Mouse (Mus musculus): Measurements from ENCODE around the gene Mrpl51.

Mrpl51 gene

DNA sequence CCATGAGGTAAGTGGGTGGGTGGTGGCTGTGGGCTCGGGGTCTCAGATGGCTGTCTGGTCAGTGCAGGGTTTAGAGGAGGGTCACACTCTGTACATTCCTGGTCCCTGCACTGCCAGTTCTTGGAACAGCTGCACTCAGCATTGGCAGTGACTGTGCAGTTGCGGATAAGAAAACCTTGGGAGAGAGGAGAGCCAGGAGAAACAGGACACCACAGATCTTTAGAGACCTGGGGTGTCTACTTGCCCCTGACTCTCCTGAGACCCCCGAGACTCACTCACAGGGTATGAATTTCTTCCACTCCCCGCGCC, 42.9 kb downstream of the Mrpl51 start:
- DNase-seq (ENCODE audit: low spot score) = no peak

DNA sequence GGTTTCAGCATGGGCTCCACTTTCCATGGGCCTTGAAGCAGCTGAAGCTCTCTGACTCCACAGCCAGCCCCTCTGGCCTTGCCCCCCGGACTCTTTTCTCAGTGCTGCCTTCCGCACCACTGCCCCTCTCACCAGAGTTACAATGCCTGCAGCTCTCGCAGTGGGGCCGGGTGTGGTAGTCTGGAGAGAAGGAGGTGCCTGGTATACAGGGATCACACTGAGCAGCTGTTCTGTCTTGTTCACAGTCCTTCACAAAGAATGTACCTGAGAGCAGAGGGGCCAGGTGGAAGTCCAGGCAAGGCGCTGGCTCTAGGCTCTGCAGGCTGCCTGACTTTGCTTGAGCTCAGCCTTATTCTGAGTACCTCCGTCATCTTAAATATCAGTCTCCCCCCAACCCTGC, 44.7 kb downstream of the Mrpl51 start:
- DNase-seq (ENCODE audit: low spot score) = no peak

DNA sequence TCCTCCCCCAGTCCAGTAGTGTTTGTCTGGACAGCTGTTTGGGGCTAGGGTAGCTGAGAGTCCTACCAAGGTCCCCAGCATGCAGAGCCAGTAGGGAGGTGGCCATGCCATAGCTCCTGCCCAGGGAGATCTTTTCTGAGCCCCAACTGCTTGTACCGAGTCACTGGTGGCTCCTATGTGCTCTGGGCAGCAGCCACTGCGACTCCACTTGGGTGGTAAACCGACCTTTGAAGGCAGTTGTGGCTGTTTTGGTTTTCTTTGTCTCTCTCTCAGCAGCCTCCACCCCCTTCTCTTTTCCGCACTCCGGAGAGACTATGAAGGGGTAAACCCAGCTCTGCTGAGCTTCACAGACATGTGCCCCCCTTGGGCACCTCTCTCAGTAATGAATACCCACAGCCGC, 45.2 kb downstream of the Mrpl51 start, which contains the start of gene Cd27:
Gene Cd27, minus strand, starts transcription at position 229 of the 400 bp plus-strand sequence.
- no peak for DNase-seq (ENCODE audit: low spot score)

DNA sequence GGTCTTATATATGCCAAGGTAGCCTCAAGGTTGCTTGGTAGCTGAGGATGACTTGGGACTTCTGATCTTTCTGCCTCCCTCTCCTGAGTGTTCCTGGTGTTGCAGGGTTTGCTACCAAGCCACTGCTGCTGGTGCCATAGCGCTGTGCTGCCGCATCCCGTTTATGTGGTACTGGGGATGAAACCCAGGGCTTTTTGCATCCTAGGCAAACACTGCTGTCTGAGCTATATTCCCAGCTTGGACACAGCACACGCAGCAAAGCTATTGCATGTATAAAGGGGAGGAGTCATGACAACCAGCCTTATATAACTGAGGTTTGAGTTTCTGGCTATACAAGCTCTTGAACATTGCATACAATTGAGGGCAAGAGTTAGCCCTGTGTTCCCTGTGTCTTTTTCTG, 45.8 kb downstream of the Mrpl51 start:
- DNase-seq (ENCODE audit: low spot score) = no peak

DNA sequence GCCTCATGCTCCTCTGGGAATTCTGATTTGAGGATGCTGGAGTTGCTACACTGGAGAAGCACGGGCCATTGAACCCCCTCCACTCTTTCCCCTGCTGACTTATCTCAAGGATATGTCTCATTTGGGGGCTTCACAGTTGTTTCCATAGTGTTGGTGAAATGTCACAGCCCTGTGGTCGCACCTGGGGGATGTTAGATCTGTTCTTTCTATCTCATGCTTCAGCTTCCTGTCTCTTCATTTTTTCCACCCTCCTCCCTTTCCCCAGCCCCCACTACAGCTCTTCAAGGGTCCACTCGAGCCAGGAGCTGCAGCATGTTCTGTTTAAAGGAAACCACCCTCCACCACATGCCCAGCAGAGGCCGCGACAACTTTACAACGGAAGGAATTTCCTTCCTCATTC, 46.8 kb downstream of the Mrpl51 start:
- no peak for DNase-seq (ENCODE audit: low spot score)

DNA sequence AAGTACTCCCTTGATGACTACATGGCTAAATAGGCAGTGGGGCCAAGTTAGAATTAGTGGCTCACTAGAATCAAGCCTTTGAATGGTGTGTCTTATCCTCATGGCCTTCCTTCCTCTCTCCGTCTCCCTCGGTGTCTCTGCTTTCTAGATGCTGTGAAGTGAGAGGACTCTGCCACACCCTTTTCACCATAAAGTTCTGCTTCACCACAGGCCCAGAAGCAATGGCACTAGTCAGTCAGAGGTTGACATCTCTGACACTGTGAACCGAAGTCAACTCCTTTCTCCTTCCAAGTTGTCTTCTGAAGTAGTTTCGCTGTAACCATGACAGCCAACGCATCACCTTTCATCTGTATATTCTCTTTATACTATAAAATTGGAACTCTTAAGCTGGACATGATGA, 47.9 kb downstream of the Mrpl51 start:
- no peak for DNase-seq (ENCODE audit: low spot score)

DNA sequence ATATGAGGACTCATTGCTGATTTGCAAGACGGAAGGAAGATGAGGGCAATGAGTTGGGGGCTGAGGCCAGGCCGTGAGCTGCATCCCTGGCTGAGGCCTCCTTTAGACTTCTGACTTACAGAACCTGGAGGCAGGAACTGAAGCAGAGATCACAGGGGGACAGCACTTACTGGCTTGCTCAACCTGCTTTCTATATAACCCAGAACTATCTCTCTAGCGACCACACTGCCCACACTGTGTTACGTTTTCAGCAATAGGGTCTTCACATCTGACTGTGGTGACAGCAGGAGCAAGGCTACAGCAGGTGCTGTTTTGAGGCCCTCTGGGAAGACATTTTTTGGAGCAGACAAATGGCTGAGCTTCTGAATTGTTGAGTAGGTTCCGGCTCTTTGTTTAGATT, 49.0 kb downstream of the Mrpl51 start:
- DNase-seq (ENCODE audit: low spot score) = no peak

DNA sequence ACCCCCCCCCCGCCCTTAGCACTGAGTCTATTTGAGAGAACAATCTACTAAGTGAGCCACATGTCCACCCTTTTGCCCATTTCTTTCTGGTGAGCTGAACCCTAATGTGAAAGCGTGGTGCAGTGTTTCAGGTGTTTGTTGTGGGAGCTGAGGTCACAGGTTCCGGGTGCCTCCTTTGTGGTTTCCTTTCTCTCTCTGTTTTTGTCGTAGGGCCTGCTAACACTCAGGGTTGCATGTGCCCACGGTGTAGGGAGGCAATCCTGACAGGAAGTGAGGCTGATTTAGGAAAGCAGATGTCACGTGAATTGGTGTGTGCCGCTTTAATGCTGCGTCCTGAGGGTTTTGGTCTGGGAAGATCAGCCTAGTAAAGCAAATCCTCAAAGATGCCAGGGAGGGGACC, 50.0 kb downstream of the Mrpl51 start:
- DNase-seq (ENCODE audit: low spot score) = no peak

DNA sequence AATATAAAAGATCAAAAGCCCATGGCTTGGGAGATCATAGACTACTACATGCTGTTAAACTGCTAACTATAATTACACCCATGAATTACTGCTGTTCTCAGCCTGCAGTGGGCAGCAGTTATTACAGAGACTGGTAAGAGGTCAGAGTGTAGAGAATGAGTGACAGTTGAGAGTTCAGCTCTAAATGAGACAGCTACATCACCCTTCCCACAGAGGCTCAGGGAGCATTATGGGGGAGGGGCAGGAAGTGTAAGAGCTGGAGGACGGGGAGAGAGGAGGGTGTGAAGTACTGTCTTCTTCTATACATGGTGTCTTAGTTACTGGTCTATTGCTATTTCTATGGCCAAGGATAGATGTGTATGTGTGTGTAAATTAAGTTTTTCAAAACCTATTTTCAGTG, 53.0 kb downstream of the Mrpl51 start:
- no peak for DNase-seq (ENCODE audit: low spot score)
